Mouse (Mus musculus) kidney, embryonic 14.5 days (tissue): Measurements from ENCODE around the gene Tmem41b. TPM values are rescaled to one million over a fixed set of nuclear protein-coding genes. Genes with fewer than 3 reads are reported as not detected.
"Not testable (repeated sequence)": the region's sequence is repeated elsewhere in the genome, so short reads cannot be mapped to it uniquely, and the experiment has no call there.

ENCODE experiments used
- ATAC-seq: fragments of 200-750 bp; cut with Nextera tagmentation; 2 replicates; pipeline ENCODE4 v1.8.0; 2017; ENCODE audit warnings: moderate number of reproducible peaks, mild to moderate bottlenecking, moderate TSS enrichment, moderate library complexity; ENCODE audit not compliant: low FRiP score, low TSS enrichment
- H3K27ac ChIP-seq: fragments of 300-500 bp; sonication (generic); 2 replicates; pipeline ENCODE4 v1.5.1; 2014; ENCODE audit warnings: low read depth, mild to moderate bottlenecking, low read length, moderate library complexity, mixed read lengths
- H3K27me3 ChIP-seq: fragments of 300-500 bp; sonication (generic); 2 replicates; pipeline ENCODE4 v1.6.1; 2014; ENCODE audit warnings: mild to moderate bottlenecking, low read length; ENCODE audit not compliant: control insufficient read depth, insufficient read depth
- H3K36me3 ChIP-seq: fragments of 300-500 bp; sonication (generic); 2 replicates; pipeline ENCODE4 v1.6.1; 2014; ENCODE audit warnings: low read length, mixed read lengths; ENCODE audit not compliant: control insufficient read depth, insufficient read depth
- H3K4me1 ChIP-seq: fragments of 300-500 bp; sonication (generic); 2 replicates; pipeline ENCODE4 v1.6.1; 2014; ENCODE audit warnings: low read length, mixed read lengths; ENCODE audit not compliant: control insufficient read depth, insufficient read depth
- H3K4me2 ChIP-seq: fragments of 300-500 bp; sonication (generic); replicated peaks from 2 replicates; pipeline ENCODE4 v1.6.1; 2014; ENCODE audit warnings: low read depth, mild to moderate bottlenecking, low read length
- H3K4me3 ChIP-seq: fragments of 300-500 bp; sonication (generic); 2 replicates; pipeline ENCODE4 v1.5.1; 2014; ENCODE audit warnings: mild to moderate bottlenecking, low read length
- H3K9ac ChIP-seq: fragments of 300-500 bp; sonication (generic); 2 replicates; pipeline ENCODE4 v1.6.1; 2014; ENCODE audit warnings: low read depth, mild to moderate bottlenecking, low read length, moderate library complexity
- H3K9me3 ChIP-seq: fragments of 300-500 bp; sonication (generic); 2 replicates; pipeline ENCODE4 v1.6.1; 2016; ENCODE audit warnings: low read length; ENCODE audit not compliant: control insufficient read depth
- WGBS: fragments of 180-500 bp; shearing (Covaris S2); extraction: QIAGEN DNeasy Blood & Tissue Kit; methylation state at CpG from one replicate; pipeline ENCODE4 v1.1.7; 2014; 5-methylcytosine and 5-hydroxymethylcytosine counted together
- polyA plus RNA-seq: library from polyadenylated mRNA; unstranded; fragments of >200 nt; fragmentation: Nextera tagmentation; extraction: Ambion mirVana; gene quantifications from 2 replicates; pipeline ENCODE4 v1.2.1, GENCODE M21; 2014

Tmem41b gene
- polyA plus RNA-seq, 1 experiment from 2014 or later: 72.5 TPM

DNA sequence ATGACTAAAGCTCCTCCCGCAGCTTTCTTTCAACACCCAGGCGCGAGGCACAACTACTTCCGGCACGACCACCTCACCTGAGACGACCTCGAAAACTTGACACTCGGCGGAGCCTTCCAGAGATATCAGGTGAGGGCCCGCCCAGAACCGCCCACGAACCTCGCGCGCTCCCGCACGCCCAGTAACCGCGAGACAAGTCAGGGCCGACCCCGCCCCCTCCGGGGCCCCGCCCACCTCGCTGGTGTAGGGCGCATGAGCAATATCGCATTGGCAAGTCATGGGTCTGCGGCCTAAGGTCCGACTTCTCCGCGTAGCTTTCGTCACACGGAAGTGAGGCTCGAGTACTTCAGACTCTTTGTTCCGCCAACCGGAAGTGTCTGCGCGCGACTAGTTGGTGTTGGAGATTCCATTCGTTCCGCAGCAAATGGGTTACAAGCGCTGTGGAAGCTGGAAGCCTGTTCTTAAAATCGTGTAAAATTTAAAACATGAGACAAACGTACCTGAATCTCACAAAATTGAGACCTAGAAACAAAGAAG is 528 bp downstream of the Tmem41b start:
- 0 out of 2 replicates have a peak overlapping the region, but pooled peaks have one; percentile 57 for H3K27ac ChIP-seq
- peak; percentile 99 for ATAC-seq
- no peaks in the 10 kb centered on the region for H3K4me1 ChIP-seq
- peaks cover 19% of the 10 kb centered on the region; the same call in 1 of the 2 replicates for H3K36me3 ChIP-seq
- H3K9me3 ChIP-seq: no peaks in the 10 kb centered on the region
- peak overlapping the region; percentile 67 for H3K4me3 ChIP-seq
- H3K4me2 ChIP-seq: peak overlapping the region; percentile 67
- WGBS: under 1% methylated on average over 43 of the region's 43 CpGs
- H3K9ac ChIP-seq: peak overlapping the region; percentile 78
- no peaks in the 10 kb centered on the region for H3K27me3 ChIP-seq

GRCm38 (mm10) chr7:109985661-109986132 is 1.0 kb downstream of the Tmem41b start:
- H3K9me3 ChIP-seq: no peaks in the 10 kb centered on the region
- H3K4me2 ChIP-seq: peak overlapping the region; percentile 67
- H3K4me3 ChIP-seq: peak overlapping the region; percentile 67
- H3K9ac ChIP-seq: peak overlapping the region; percentile 78
- H3K4me1 ChIP-seq: no peaks in the 10 kb centered on the region
- 0 out of 2 replicates have a peak overlapping the region, but pooled peaks have one; percentile 30 for H3K27ac ChIP-seq
- no peaks in the 10 kb centered on the region for H3K27me3 ChIP-seq
- ATAC-seq: no peak; the same call in 1 of the 2 replicates
- WGBS: under 1% methylated on average over 27 of the region's 27 CpGs
- peaks cover 20% of the 10 kb centered on the region; the same call in 1 of the 2 replicates for H3K36me3 ChIP-seq

DNA sequence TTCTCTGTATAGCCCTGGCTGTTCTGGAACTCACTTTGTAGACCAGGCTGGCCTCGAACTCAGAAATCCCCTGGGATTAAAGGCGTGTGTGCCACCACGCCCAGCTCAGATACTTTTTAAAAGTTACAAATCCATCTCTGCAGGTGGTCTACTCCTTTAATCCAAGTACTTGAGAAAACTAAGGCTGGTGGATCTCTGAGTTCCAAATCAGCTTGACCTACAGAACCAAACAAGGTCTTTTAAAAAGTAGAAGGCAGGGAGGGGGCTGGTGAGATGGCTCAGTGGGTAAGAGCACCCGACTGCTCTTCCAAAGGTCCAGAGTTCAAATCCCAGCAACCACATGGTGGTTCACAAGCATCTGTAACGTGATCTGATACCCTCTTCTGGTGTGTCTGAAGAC is 2.1 kb downstream of the Tmem41b start:
- H3K4me1 ChIP-seq, H3K27ac ChIP-seq, ATAC-seq, H3K4me3 ChIP-seq, H3K4me2 ChIP-seq, H3K27me3 ChIP-seq, H3K9me3 ChIP-seq: not testable (repeated sequence)
- 80% methylated on average over 5 of the region's 5 CpGs for WGBS
- Histone ChIP-seq H3K36me3 (peaks cover 26% of the 10 kb centered on the region; the same call in 1 of the 2 replicates), H3K9ac (peak overlapping the region; percentile 18; the same call in 1 of the 2 replicates)

GRCm38 (mm10) chr7:109977131-109977530 is 9.6 kb downstream of the Tmem41b start:
- not testable (repeated sequence) for ATAC-seq
- H3K36me3 ChIP-seq: peaks cover 62% of the 10 kb centered on the region; the same call in 1 of the 2 replicates
- 75% methylated on average over 5 of the region's 5 CpGs for WGBS

DNA sequence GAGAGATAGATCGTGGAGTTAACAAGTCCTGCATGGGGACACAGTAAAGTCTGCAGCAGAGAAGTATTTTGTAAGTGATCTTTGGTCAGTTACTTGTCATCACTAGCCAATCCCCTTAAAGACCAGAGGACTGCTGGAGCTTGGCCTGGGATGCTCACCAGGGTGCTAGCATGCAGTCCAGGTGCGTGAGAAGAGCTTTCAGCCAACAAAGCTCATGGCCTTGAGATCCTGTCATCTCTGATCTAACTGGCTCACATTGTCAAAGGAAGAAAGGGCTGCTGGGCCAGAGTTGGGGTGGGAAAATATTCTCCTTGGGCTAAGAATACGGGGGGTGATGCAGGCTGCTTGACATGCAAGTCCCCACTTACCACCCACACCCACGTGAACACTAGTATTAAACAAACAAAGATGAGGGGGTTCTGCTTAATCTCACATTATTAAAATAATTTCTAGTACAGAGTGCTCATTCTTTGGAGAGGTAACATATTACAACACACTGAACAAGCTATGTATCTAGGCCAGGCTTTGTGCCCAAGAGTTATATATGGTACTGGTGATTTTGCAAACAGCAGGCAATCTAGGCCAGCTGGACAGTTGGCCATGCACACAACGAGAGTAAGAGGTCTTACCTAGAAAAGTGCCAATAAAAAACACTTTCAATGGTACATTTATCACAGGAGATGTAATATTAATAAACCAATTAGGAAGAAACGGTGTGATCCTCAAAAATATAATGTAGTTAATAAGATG is 10.6 kb downstream of the Tmem41b start:
- peaks cover 55% of the 10 kb centered on the region; the same call in 1 of the 2 replicates for H3K36me3 ChIP-seq

More at GRCm38 (mm10) chr7:109977131-109977530, 9.6 kb downstream of the Tmem41b start:
- not testable (repeated sequence) for H3K9ac ChIP-seq, H3K9me3 ChIP-seq, H3K4me2 ChIP-seq, H3K4me3 ChIP-seq, H3K27ac ChIP-seq, H3K4me1 ChIP-seq, H3K27me3 ChIP-seq

GRCm38 (mm10) chr7:109969542-109969941 is 17.2 kb downstream of the Tmem41b start:
- no peak overlapping the region for H3K27ac ChIP-seq
- H3K4me3 ChIP-seq: no peak overlapping the region
- H3K9me3 ChIP-seq: no peaks in the 10 kb centered on the region
- no peaks in the 10 kb centered on the region for H3K27me3 ChIP-seq
- ATAC-seq: no peak
- peaks cover 8% of the 10 kb centered on the region; the same call in 1 of the 2 replicates for H3K36me3 ChIP-seq
- H3K4me1 ChIP-seq: 0 out of 2 replicates have a peak, but pooled peaks cover 2% of the 10 kb centered on the region
- no peak overlapping the region for H3K4me2 ChIP-seq
- H3K9ac ChIP-seq: no peak overlapping the region

More for the DNA sequence above, 10.6 kb downstream of the Tmem41b start:
- ATAC-seq: no peak
- no peak overlapping the region for H3K27ac ChIP-seq
- H3K4me3 ChIP-seq: no peak overlapping the region
- H3K4me1 ChIP-seq: no peaks in the 10 kb centered on the region
- no peaks in the 10 kb centered on the region for H3K9me3 ChIP-seq
- H3K4me2 ChIP-seq: no peak overlapping the region
- no peak overlapping the region for H3K9ac ChIP-seq
- H3K27me3 ChIP-seq: no peaks in the 10 kb centered on the region
- 95% methylated on average over 6 of the region's 6 CpGs for WGBS

GRCm38 (mm10) chr7:109968924-109969450 is 17.7 kb downstream of the Tmem41b start:
- Histone ChIP-seq H3K4me1 (0 out of 2 replicates have a peak, but pooled peaks cover 2% of the 10 kb centered on the region), H3K27ac (no peak overlapping the region), H3K9me3 (no peaks in the 10 kb centered on the region), H3K27me3 (no peaks in the 10 kb centered on the region), H3K4me3 (no peak overlapping the region), H3K4me2 (no peak overlapping the region; the same call in 1 of the 2 replicates), H3K36me3 (peaks cover 8% of the 10 kb centered on the region; the same call in 1 of the 2 replicates), H3K9ac (no peak overlapping the region)
- ATAC-seq: peak; percentile 75
- WGBS: 12% methylated on average over 2 of the region's 2 CpGs

- H3K4me3 ChIP-seq: no peak overlapping the region
- ATAC-seq: no peak
- H3K9ac ChIP-seq: peak overlapping the region; percentile 18; the same call in 1 of the 2 replicates
- WGBS: 81% methylated on average over 11 of the region's 11 CpGs
- H3K27ac ChIP-seq: no peak overlapping the region
- H3K9me3 ChIP-seq: no peaks in the 10 kb centered on the region
- H3K36me3 ChIP-seq: peaks cover 4% of the 10 kb centered on the region; the same call in 1 of the 2 replicates
- no peak overlapping the region for H3K4me2 ChIP-seq
- H3K27me3 ChIP-seq: no peaks in the 10 kb centered on the region
- H3K4me1 ChIP-seq: 0 out of 2 replicates have a peak, but pooled peaks cover 2% of the 10 kb centered on the region
Observed at GRCm38 (mm10) chr7:109967805-109968579, 18.7 kb downstream of the Tmem41b start.
